Mouse (Mus musculus) CH12.LX (cell line): ENCODE data around the gene 1700069L16Rik.

Source experiments
- BHLHE40 ChIP-seq: IDR thresholded peaks from 2 replicates; pipeline ENCODE4 v1.6.1; 2011; ENCODE audit warnings: mild to moderate bottlenecking, low read depth, low read length, improper control_type of control experiment
- CHD2 ChIP-seq: IDR thresholded peaks from 2 replicates; pipeline ENCODE4 v1.6.1; 2011; ENCODE audit warnings: low read length, improper control_type of control experiment
- CTCF ChIP-seq, 2 experiments: IDR thresholded peaks in 1 of 2; conservative IDR thresholded peaks in 1 of 2; 2 replicates each; pipeline ENCODE4 v1.5.1; 2011 to 2012; ENCODE audit warnings: low read depth in 2 of 2, low read length in 2 of 2, improper control_type of control experiment in 1 of 2, inconsistent platforms in 1 of 2, mild to moderate bottlenecking in 1 of 2, moderate library complexity in 1 of 2
- ETS1 ChIP-seq: conservative IDR thresholded peaks from 2 replicates; pipeline ENCODE4 v1.6.1; 2012; ENCODE audit warnings: low read depth, mild to moderate bottlenecking, inconsistent platforms, low read length, improper control_type of control experiment, moderate library complexity
- MAFK ChIP-seq: IDR thresholded peaks from 2 replicates; pipeline ENCODE4 v1.6.1; 2011; ENCODE audit warnings: low read length, improper control_type of control experiment; ENCODE audit not compliant: insufficient replicate concordance
- NELFE ChIP-seq: IDR thresholded peaks from 2 replicates; pipeline ENCODE4 v1.6.1; 2011; ENCODE audit warnings: low read depth, low read length, improper control_type of control experiment
- POLR2A ChIP-seq: IDR thresholded peaks from 2 replicates; pipeline ENCODE4 v1.6.1; 2011; ENCODE audit warnings: low read depth, mild to moderate bottlenecking, improper control_type of control experiment, low read length
- RAD21 ChIP-seq: IDR thresholded peaks from 2 replicates; pipeline ENCODE4 v1.6.1; 2011; ENCODE audit warnings: low read depth, mild to moderate bottlenecking, low read length, improper control_type of control experiment, moderate library complexity
- TBP ChIP-seq: conservative IDR thresholded peaks from 2 replicates; pipeline ENCODE4 v1.6.1; 2011; ENCODE audit warnings: low read depth, low read length, improper control_type of control experiment
- TCF12 ChIP-seq: IDR thresholded peaks from 2 replicates; pipeline ENCODE4 v1.6.1; 2014; ENCODE audit warnings: low read depth, mild to moderate bottlenecking, inconsistent platforms, low read length, improper control_type of control experiment
- ZC3H11A ChIP-seq: IDR thresholded peaks from 2 replicates; pipeline ENCODE4 v1.6.1; 2012; ENCODE audit warnings: low read depth, mild to moderate bottlenecking, inconsistent platforms, low read length, improper control_type of control experiment

GRCm38 (mm10) chr5:113727238-113727637 is 2.7 kb upstream of the 1700069L16Rik start:
- TF ChIP-seq MAFK (no peak), CTCF (conservative IDR thresholded peaks at IDR 0.05 in 1 of 2, IDR thresholded peaks at IDR 0.05 in 1 of 2; ENCODE audit: low read depth in 2 of 2, low read length in 2 of 2) (no peak), ZC3H11A (no peak), POLR2A (no peak), BHLHE40 (no peak), NELFE (no peak), TCF12 (no peak), ETS1 (no peak), TBP (no peak), CHD2 (no peak), RAD21 (no peak)
